Mouse (Mus musculus) left cerebral cortex, adult 2 months (tissue): ENCODE measurements at regions not wholly inside any gene's neighbourhood (a gene's known extent, or its start where the extent isn't known, plus 50 kb on each side); places are given as distances from the start of the nearest gene placed in this dataset.

Source experiments
- DNase-seq, 2 experiments: peaks; one replicate each; pipeline ENCODE4 v3.0.0; 2021 to 2022; ENCODE audit warnings: low spot score in 2 of 2, mixed read lengths in 1 of 2; ENCODE audit errors: extremely low spot score in 1 of 2
- H3K27ac ChIP-seq: fragments of 200-600 bp; 2 replicates; pipeline ENCODE4 v1.8.1; 2022
- H3K4me3 ChIP-seq: fragments of 200-600 bp; 2 replicates; pipeline ENCODE4 v1.8.1; 2022
- CTCF ChIP-seq: fragments of 200-600 bp; IDR thresholded peaks from 2 replicates; pipeline ENCODE4 v1.8.1; 2022; ENCODE audit warnings: antibody characterized with exemption, mild to moderate bottlenecking, moderate library complexity
- intact Hi-C: fragments of 180-260 bp; cut with DNase I; formaldehyde crosslinking; loops from one replicate; pipeline ENCODE4 v1.15.1; 2025

GRCm38 (mm10) chr13:46350075-46350747 is 68.0 kb upstream of the Rbm24 start:
- intact Hi-C loops = no loop called here
- peak; percentile 36 to 65 for DNase-seq
- TF ChIP-seq CTCF = no peak
- H3K27ac ChIP-seq = no peak overlapping the region; the same call in 1 of the 2 replicates
- no peak overlapping the region for H3K4me3 ChIP-seq

GRCm38 (mm10) chr13:46355306-46355705 is 62.9 kb upstream of the Rbm24 start:
- intact Hi-C loops = no loop called here
- TF ChIP-seq CTCF = no peak
- Histone ChIP-seq H3K27ac (no peak overlapping the region), H3K4me3 (no peak overlapping the region)
- no peak for DNase-seq

- H3K4me3 ChIP-seq = no peak overlapping the region
- intact Hi-C loops = no loop called here
- DNase-seq = no peak
- TF ChIP-seq CTCF = no peak
- no peak overlapping the region; the same call in 1 of the 2 replicates for H3K27ac ChIP-seq
Measured at GRCm38 (mm10) chr13:46355975-46356374, 62.3 kb upstream of the Rbm24 start.

GRCm38 (mm10) chr13:46357037-46357436 is 61.2 kb upstream of the Rbm24 start:
- DNase-seq = no peak
- TF ChIP-seq CTCF = no peak; the same call in none of the 2 replicates
- intact Hi-C loops = no loop called here

GRCm38 (mm10) chr13:46360495-46361120 is 57.6 kb upstream of the Rbm24 start:
- Histone ChIP-seq H3K4me3 (no peak overlapping the region), H3K27ac (no peak overlapping the region)
- DNase-seq = no peak
- intact Hi-C loops = no loop called here
- TF ChIP-seq CTCF = no peak

More at GRCm38 (mm10) chr13:46357037-46357436, 61.2 kb upstream of the Rbm24 start:
- Histone ChIP-seq H3K4me3 (no peak overlapping the region), H3K27ac (no peak overlapping the region)

DNA sequence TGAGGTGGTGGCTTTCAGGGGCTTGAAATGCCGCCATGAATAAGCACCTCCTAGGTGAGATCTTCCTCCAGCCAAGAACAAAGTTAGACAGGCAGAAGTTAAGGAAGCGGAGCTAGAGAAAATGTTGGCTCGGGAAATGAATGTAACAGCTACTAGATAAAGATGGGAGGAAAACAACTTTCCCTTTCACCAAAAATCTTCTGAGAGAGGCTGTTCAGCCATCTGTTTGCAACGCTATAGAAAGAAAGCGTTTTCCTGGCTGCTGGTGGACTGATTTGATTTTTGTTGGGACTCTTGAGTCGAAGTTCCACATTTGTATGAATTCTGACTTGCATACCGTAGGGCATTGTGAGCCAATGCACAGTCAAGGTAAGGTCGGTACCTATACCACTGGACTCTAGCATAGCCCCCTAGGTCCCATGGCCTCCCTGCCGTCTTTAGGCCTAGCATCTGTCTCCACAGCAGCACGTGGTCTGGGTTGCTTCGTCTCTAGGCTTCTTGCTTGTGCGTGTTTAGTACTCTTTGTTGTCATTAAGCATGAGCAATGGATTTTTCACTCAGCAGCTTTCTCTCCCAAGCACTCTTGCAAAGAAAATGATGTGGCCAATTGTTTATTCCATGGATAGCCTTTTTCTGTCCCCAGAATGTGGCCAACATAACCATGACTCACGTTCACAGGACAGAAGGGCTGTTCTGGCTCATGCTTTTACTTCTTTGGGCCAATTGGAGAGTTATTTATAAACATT is 54.6 kb upstream of the Rbm24 start:
- no peak for TF ChIP-seq CTCF
- intact Hi-C loops = loop anchor here (2.0 kb wide), 1 partner anchor 53 kb away; no protein-coding TSS in a partner anchor
- Histone ChIP-seq H3K27ac (peak overlapping the region; percentile 60), H3K4me3 (no peak overlapping the region)
- DNase-seq = peak in 1 of 2 experiments; percentile 15

- DNase-seq = no peak
- H3K27ac ChIP-seq = no peak overlapping the region; the same call in 1 of the 2 replicates
- no peak overlapping the region for H3K4me3 ChIP-seq
- intact Hi-C loops = loop anchor here (2.0 kb wide), 1 partner anchor 52 kb away; no protein-coding TSS in a partner anchor
- no peak for TF ChIP-seq CTCF
Measured at GRCm38 (mm10) chr13:46364202-46364912, 53.9 kb upstream of the Rbm24 start.

- no peak overlapping the region for H3K4me3 ChIP-seq
- H3K27ac ChIP-seq = no peak overlapping the region
- DNase-seq = no peak
- no peak for TF ChIP-seq CTCF
- intact Hi-C loops = loop anchor here (2.0 kb wide), 1 partner anchor 52 kb away; no protein-coding TSS in a partner anchor
Measured at GRCm38 (mm10) chr13:46365292-46365691, 52.9 kb upstream of the Rbm24 start.
